Mouse (Mus musculus): ENCODE measurements around the gene Mrs2.

The Mrs2 gene

DNA sequence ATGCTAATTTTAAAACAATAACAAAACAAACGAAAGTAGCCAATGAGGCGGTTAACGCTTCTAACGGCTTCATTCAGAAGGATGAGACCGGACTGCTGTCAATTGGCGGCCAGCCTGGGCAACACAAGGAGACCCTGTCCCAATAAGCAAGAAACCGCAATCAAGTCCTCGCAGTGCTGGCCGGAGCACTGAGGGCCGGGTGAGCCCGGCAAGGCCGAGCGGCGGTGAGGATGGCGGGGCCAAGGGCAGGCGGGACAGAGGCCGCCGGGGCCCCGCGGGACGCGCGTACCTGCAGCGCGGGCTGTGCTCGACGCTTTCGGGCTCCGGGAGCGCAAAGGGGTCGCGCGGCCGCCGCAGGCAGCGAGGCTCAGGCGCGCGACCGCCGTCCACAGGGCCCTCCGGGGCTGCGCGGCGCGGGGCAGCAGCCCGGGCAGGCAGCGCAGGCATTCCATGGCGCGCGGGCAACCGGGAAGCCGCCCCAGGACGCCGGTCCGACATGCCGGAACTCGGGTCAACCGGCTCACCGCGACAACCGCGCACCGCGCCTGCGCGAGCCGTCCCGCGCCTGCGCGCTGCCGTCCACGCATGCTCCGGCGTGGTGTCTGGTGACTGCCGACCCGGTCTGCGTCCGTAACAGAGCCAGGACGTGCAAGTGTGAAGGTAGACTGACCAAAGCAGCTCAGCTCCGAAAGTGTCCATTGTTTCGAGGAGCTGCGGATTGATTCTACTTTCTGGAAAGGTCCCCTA, at the start of gene Mrs2:
TSS of gene Mrs2 (minus strand) at position 587 of the 747 bp plus-strand sequence.
- DNase-seq (ENCODE audit: low spot score in 2 of 2) = peak; percentile 91 to 94

GRCm38 (mm10) chr13:25069765-25070164, 49.6 kb upstream of the Mrs2 start:
- no peak for DNase-seq (ENCODE audit: low spot score in 2 of 2)

DNA sequence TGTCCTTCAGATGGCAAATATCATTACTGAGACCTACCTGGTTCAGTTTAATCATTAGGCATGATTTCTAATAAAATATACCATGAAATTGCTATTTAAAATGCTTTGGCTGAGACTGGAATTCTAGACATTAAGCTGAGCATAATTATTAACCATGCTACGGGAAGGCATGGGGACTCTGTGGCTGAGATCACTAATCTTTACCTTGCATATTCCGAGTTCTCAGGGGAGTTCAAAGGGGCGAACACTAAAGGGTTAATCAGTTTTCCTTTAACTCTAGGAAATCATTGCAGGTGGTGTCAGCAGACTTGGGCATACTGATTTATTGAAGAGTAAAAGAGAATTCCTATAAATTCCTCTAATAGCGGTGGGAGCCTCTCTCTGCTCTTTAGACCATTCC, 47.0 kb upstream of the Mrs2 start:
- DNase-seq (ENCODE audit: low spot score in 2 of 2) = no peak

DNA sequence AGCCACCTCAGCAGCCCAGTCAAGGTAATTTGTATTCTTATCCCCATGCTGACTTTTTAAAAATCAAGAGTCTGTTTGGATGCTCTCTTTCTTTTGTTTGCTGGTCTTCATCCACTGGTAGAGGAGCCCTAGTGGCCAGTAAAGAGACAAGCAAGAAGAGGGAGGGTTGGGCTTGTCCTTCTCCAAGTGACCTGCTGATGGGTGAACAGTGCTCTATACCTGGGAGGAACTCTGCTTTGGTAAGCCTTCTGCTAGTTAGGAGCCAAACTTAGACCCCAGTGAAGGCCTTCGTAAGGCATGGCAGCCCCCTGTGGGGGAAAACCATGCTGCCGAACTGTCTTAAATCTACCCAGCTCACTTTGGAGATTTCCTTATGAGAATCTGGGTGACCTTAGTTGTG, 46.5 kb upstream of the Mrs2 start:
- DNase-seq (ENCODE audit: low spot score in 2 of 2) = no peak

- DNase-seq (ENCODE audit: low spot score in 2 of 2) = no peak
Observed at GRCm38 (mm10) chr13:25055873-25056667, 35.9 kb upstream of the Mrs2 start, which contains the start of gene Dcdc2a. Gene Dcdc2a, plus strand, starts transcription at chr13:25056004.

GRCm38 (mm10) chr13:25055111-25055554, 35.0 kb upstream of the Mrs2 start:
- no peak for DNase-seq (ENCODE audit: low spot score in 2 of 2)

- no peak for DNase-seq (ENCODE audit: low spot score in 2 of 2)
Observed at GRCm38 (mm10) chr13:25052671-25053070, 32.5 kb upstream of the Mrs2 start.

- DNase-seq (ENCODE audit: low spot score in 2 of 2) = no peak
Observed at GRCm38 (mm10) chr13:25039488-25039887, 19.3 kb upstream of the Mrs2 start.

- no peak for DNase-seq (ENCODE audit: low spot score in 2 of 2)
Observed at GRCm38 (mm10) chr13:25027114-25027425, 6.9 kb upstream of the Mrs2 start.

DNA sequence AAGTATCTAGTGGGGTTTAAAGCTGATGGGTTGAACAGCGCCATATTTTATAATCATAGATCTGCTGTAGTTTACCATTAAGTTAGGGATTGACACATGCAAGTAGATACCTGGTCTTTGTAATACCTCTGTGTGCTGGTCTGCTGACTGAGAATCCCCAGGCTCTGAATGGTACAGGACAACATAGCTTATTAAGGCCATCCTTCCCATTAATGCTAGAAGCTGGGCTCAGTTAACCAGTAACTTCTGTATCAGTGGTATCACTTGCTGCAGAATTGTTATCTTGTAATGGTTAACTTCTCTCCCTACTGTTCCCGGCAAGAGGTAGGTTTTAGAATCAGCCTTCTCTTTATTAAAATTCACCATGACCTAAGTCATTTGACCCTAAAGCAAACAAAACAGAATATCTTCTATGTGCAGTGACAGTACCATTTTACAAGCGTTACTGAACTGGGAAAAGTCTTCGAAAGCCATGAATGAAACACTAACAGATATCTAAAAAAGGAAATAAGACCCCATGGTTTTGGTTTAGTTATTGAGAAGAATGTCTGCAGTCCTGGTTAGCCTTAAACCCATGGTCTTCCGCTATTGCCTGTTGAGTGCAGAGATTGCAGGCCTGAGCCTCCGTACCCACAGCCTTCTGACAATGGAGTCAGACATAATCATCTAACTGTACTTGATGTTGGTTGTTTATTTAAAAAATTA, 6.4 kb upstream of the Mrs2 start:
- DNase-seq (ENCODE audit: low spot score in 2 of 2) = no peak

DNA sequence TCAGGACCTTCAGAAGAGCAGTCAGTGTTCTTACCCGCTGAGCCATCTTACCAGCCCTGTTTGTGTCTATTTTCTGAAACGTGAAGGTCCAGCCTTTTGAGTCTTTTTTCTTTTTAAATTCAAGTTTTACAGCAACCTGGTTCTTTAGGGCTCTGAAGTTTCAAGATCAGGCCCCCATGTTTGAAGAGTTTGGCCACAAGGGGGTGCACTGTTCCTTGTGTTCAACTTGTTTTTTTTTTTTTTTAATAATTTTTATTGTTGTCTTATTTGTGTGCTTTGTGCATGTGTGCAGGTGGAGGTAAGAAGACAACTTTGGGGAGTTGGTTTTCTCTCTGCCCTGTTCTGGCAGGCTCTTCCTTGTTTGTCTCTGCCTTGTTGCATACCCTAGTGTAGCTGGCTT, 4.5 kb upstream of the Mrs2 start:
- DNase-seq (ENCODE audit: low spot score in 2 of 2) = no peak

DNA sequence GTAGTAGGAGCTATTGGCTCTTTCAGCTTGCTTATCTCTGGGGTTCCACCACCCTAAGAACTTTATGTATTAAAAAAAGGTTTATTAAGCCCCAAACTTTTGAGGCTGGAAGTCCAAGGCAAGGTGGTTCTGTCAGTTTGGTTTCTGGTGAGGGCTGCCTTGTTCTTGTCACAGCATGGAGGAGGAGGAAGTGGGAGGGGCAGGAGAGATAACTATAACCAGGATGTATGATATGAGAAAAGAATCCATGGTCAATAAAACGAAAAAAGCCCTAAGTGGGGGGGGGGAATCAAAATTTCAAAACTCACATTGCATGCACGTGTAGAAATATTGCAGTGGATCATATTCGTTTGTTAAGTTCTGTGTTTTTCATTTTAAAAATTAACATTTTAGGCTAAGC, 3.0 kb upstream of the Mrs2 start:
- DNase-seq (ENCODE audit: low spot score in 2 of 2) = no peak

DNA sequence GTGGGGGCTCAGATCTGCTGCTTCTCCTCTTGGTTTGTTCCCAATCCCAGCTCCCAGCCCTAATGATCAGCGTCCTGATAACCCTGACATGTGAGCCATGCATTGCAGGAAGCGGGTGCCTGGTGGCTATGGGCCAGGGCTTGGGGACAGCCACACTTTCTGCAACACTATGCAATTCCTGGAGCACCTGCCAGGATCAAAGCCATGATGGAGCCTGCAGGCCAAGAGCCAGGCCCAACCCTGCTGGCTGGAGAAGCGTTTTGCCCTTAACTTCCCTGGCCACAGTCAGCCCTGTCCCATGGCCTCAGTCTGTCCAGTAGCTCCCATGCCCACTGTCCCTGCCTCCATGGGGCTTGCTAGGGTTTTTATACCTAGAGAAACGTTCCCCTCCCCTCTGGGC, 2.2 kb upstream of the Mrs2 start:
- DNase-seq (ENCODE audit: low spot score in 2 of 2) = no peak

DNA sequence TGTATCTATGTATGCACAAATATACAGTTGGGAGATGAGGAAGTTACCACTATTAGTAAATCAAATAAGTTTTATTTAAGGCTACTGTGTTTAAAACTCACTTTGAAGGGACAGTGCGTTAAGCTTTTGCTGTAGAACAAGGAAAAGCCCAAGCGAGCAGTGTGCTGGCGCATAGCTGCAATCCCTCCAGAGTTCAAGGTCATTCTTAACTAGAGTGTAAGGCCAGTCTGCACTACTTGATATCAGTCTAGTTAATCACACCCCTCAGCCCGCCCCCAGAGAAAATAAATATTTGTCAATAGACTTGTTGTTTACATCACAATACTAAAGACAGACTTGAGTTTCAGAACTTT, 337 bp upstream of the Mrs2 start:
- no peak for DNase-seq (ENCODE audit: low spot score in 2 of 2)

DNA sequence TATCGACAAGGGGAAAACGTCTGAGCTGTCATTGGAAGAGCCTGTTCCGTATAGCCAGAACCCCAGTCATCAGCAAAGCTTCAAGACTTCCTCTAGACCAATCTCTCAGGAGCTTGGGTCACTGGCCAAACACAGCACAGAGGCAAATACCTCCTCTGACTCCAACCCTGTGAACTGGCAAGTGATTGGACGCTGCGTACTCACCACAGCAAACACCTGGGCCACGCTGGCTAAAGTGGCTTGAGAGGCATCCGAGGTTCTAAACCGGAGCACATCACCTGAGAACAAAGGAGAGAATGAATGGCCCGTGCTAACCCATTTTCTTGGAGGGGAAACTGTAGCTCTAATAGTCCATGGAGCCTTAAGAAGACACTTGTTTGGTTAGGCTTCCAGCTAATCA, 1.9 kb downstream of the Mrs2 start:
- DNase-seq (ENCODE audit: low spot score in 2 of 2) = no peak

- DNase-seq (ENCODE audit: low spot score in 2 of 2) = peak in 1 of 2 experiments; percentile 24
Observed at GRCm38 (mm10) chr13:25007115-25007514, 13.1 kb downstream of the Mrs2 start.

- DNase-seq (ENCODE audit: low spot score in 2 of 2) = no peak
Observed at GRCm38 (mm10) chr13:25002965-25003364, 17.2 kb downstream of the Mrs2 start.

DNA sequence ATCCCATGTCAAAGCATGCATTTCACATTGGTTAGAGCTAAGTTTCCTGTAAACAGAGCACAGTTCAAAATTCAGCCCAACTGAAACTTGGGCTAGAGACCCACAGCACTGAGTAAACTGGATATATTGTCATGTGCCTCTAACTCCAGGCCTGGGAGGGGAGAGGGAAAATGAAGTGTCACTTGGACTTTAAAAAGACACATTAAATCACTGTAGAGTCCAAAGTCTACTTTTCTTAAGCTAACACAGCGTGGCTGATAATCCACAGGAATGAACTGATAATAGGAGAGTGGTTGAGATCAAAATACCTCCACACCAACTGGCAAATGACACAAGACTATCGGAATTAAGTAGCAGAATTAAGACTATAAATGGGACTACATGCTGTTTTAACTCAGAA, 20.6 kb downstream of the Mrs2 start:
- no peak for DNase-seq (ENCODE audit: low spot score in 2 of 2)

DNA sequence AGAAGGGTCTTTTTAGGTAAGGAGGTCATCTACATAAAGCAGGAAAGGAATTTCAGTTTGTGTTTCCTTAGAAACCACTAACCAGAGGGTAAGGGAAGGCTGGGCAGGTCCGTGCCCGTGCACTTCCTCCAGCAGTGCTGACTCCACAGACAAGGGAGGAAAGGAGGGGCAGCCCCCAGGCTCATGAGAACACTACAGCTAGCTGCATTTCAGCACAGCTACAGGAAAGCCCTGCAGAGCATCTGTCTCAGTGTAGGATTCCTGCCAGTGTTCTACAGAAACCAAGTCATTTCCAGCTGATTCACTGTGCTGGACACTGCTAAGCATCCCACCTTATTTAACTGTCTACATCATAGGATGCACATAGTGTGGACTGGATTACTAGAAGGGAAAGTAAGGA, 27.0 kb downstream of the Mrs2 start:
- no peak for DNase-seq (ENCODE audit: low spot score in 2 of 2)

GRCm38 (mm10) chr13:24989006-24989405, 31.2 kb downstream of the Mrs2 start:
- DNase-seq (ENCODE audit: low spot score in 2 of 2) = no peak

- DNase-seq (ENCODE audit: low spot score in 2 of 2) = peak; percentile 9 to 37
Observed at GRCm38 (mm10) chr13:24988391-24988790, 31.8 kb downstream of the Mrs2 start.

- DNase-seq (ENCODE audit: low spot score in 2 of 2) = no peak
Observed at GRCm38 (mm10) chr13:24985435-24985834, 34.7 kb downstream of the Mrs2 start.

GRCm38 (mm10) chr13:24981031-24981430, 39.1 kb downstream of the Mrs2 start:
- DNase-seq (ENCODE audit: low spot score in 2 of 2) = no peak
